Mouse (Mus musculus) lung, adult 2 months (tissue): ENCODE results near the gene Nudt2. TPM values are rescaled to one million over a fixed set of nuclear protein-coding genes. Genes with fewer than 3 reads are reported as not detected.

Source experiments
- DNase-seq: peaks from one replicate; pipeline ENCODE4 v3.0.0; 2022
- H3K4me1 ChIP-seq: fragments of 200-500 bp; 2 replicates; pipeline ENCODE4 v1.6.1; 2011; ENCODE audit warnings: low read length; ENCODE audit not compliant: control insufficient read depth, insufficient read depth
- H3K4me3 ChIP-seq: fragments of 200-500 bp; replicated peaks from 2 replicates; pipeline ENCODE3; 2011; ENCODE audit warnings: low read depth, mild to moderate bottlenecking, control low read depth, low read length; ENCODE audit errors: extremely low read depth
- CTCF ChIP-seq: fragments of 200-500 bp; IDR thresholded peaks from 2 replicates; pipeline ENCODE4 v1.5.1; 2011; ENCODE audit warnings: mild to moderate bottlenecking, low read length, control low read depth; ENCODE audit not compliant: insufficient read depth
- POLR2A ChIP-seq: fragments of 200-500 bp; IDR thresholded peaks from 2 replicates; pipeline ENCODE4 v1.6.1; 2011; ENCODE audit warnings: low read depth, mild to moderate bottlenecking, control low read depth, low read length, borderline replicate concordance; ENCODE audit errors: extremely low read depth
- whole genome bisulfite sequencing: fragments of 180-500 bp; shearing (Covaris S2); methylation state at CpG from one replicate; pipeline ENCODE4 v1.1.7; 2018; 5-methylcytosine and 5-hydroxymethylcytosine counted together
- polyA plus RNA-seq: library from polyadenylated mRNA; depleted of rRNA; stranded (reverse); fragments of >200 nt; gene quantifications from 2 replicates; pipeline ENCODE4 v1.2.3, GENCODE M21; 2012

Gene Nudt2
- polyA plus RNA-seq, 1 experiment = 11.7 TPM

DNA sequence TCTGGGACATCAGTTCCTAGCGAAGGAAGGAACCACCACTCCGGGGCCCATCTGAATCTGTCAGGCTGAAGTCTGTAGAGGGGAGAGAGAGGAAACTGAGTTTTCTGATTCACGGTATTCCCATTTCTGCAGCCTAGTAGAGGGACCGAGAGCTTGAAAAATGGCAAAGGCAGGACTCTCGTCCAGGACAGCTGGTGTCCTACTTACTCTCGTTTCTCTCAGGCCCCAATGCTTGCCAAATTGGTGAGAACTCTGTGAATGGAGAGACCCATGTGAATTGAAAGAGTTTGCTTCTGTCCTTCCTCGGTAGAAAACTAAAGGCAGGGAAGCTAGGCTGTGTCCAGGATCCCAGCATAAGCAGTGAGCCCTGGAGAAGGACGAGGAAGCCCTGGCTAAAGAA is 34.7 kb downstream of the Nudt2 start:
- peaks cover 5% of the 10 kb centered on the region for H3K4me1 ChIP-seq
- no peak for TF ChIP-seq POLR2A
- no peak for TF ChIP-seq CTCF
- no peak overlapping the region for H3K4me3 ChIP-seq
- WGBS = 71% methylated on average over 8 of the region's 8 CpGs
- no peak for DNase-seq

DNA sequence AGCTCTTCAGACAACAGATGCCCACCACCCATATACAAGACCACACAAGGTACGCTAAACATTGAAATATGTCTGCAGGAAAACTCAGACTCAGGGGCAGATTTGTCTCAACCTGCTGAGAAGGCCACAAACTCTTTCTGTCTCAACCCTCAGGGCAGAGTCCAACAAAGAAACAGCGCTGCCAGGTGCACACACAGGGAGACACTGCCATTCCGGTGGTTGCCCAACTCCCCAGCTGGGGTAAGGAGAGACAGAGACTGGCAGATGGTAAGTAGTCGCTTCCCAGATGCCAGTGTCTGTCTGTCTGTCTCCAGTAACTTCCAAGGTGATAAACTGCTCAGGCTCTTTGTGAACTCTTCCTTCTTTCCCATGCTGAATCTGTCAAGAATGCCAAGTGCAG is 35.8 kb downstream of the Nudt2 start:
- TF ChIP-seq CTCF (no peak), POLR2A (no peak)
- Histone ChIP-seq H3K4me1 (peaks cover 5% of the 10 kb centered on the region), H3K4me3 (no peak overlapping the region)
- 76% methylated on average over 4 of the region's 4 CpGs for WGBS
- no peak for DNase-seq

DNA sequence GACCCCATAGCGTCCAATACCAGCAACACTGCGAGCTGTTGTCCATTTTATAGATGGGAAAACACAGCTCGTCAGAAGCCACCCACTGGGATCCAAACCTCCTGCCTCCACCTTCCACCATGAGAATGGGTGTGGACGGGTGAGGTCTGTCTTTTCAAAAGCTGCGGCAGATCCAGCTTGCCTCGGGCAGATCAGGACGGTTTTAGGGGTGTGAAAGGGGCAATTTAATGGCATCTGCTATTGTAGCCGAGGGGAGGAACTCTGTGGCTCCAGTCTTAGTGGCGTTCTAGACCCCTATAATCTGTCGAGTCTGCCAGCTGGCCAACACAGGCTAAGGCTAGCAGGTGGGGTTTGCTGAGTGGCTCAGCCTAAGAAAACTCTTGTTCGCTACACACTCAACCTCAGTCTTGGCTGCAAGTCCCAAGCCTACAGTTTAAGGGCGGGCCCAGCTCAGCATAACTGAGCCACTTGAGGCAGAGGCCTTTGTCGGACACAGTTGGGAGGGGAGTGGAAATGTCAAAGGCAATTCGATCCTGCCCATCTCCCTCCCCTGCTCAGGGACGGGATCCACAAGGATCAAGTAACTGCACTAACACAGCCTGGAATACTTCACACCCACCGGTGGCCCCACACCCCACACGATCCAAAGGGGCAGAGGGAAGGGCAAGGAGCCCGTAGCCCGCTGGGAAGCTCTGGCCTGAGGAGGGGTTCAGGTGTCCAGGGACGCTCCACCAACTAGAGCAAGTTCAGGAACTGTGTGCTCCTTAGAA is 37.4 kb downstream of the Nudt2 start:
- TF ChIP-seq POLR2A (peak; percentile 14; the same call in 1 of the 2 replicates), CTCF (no peak)
- peak overlapping the region; percentile 62 for H3K4me3 ChIP-seq
- WGBS = 17% methylated on average over 20 of the region's 20 CpGs
- peaks cover 10% of the 10 kb centered on the region; the same call in 1 of the 2 replicates for H3K4me1 ChIP-seq
- DNase-seq = no peak

DNA sequence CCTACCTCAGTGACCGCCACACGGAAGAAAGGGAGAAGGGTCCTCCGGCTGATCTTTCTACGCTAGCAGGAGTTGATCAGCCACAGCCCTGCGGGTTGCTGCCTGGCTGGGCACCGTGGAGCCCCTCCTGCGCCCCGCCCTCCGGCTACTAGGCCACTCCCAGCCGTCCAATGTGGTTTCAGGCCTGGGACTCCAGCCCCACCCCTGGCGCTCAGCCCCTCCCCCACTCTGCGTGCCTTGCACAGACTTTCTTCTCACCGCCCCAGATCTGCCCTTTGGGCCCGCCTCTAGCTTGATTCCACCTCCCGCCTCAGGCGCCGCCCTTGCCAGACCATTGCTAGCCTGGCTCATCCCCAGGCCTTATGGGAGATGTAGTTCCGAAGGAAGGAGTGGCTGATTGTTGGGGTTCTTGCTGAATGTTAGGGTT is 38.0 kb downstream of the Nudt2 start, which contains the start of gene AI464131:
Gene AI464131 (minus strand): TSS at position 91 of the 427 bp plus-strand sequence.
- peak; percentile 96 for DNase-seq
- Histone ChIP-seq H3K4me3 (peak within 1 kb of the TSS; percentile 62), H3K4me1 (peaks cover 9% of the 10 kb centered on the region; the same call in 1 of the 2 replicates)
- peak; percentile 64; the same call in 1 of the 2 replicates for TF ChIP-seq POLR2A
- no peak for TF ChIP-seq CTCF
- WGBS = under 1% methylated on average over 18 of the region's 18 CpGs

DNA sequence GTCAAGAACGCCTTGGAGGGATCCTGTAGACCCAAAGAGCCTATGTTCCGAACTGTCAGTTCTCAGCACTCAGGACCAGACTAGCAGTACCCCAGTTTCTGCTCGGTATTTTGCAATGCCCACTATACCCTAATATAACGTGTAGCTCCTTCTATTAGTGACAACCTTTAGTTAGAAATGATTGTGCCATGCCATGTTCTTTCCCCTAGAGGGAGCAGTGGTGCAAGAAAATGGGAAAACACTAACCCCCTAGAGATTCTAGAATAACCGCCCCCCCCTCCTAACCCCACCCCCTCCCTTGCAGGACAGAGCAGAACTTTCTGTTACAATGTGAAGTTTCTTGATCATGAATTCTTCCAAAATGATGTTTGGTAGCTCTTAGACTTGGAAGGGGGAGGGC is 39.4 kb downstream of the Nudt2 start:
- no peak for TF ChIP-seq POLR2A
- no peak for TF ChIP-seq CTCF
- H3K4me3 ChIP-seq = no peak overlapping the region
- 73% methylated on average over 5 of the region's 5 CpGs for WGBS
- peaks cover 9% of the 10 kb centered on the region; the same call in 1 of the 2 replicates for H3K4me1 ChIP-seq
- DNase-seq = no peak

DNA sequence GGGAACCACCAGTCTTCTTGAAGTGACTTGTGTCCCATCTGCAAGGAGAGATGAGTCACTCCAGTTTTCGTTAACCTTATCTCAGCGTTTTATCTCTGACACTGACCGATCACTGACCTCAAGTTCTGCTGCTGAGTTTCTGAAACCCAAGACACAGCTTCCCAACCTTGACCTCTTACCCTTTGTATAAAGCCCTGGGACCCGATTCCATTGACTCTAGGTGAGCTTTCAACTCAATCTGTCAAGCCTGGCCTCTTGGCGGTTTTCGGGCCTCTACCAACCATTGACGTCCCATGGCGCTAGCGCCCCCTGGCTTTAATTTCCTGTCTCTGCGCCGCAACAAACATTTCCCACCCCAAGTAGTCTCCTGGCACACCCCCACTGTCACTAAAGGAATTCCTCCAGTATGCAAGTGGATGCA is 40.2 kb downstream of the Nudt2 start:
- DNase-seq = peak; percentile 35
- 53% methylated on average over 11 of the region's 11 CpGs for WGBS
- Histone ChIP-seq H3K4me3 (no peak overlapping the region), H3K4me1 (peaks cover 9% of the 10 kb centered on the region; the same call in 1 of the 2 replicates)
- TF ChIP-seq POLR2A (no peak), CTCF (peak; percentile 12; the same call in 1 of the 2 replicates)

DNA sequence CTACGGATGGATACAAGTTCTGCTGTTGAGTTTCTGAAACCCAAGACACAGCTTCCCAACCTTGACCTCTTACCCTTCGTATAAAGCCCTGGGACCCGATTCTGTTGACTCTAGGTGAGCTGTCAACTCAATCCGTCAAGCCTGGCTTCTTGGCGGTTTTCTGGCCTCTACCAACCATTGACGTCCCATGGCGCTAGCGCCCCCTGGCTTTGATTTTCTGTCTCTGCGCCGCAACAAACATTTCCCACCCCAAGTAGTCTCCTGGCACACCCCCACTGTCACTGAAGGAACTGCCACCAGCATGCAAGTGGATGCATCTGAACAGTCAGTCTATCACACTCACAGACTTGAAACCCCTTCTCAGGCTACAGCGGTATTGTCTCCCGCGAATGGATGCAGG is 41.2 kb downstream of the Nudt2 start:
- TF ChIP-seq CTCF = peak; percentile 43; the same call in 1 of the 2 replicates
- no peak for TF ChIP-seq POLR2A
- Histone ChIP-seq H3K4me1 (peaks cover 9% of the 10 kb centered on the region; the same call in 1 of the 2 replicates), H3K4me3 (no peak overlapping the region)
- 16% methylated on average over 13 of the region's 13 CpGs for WGBS
- DNase-seq = peak; percentile 65

DNA sequence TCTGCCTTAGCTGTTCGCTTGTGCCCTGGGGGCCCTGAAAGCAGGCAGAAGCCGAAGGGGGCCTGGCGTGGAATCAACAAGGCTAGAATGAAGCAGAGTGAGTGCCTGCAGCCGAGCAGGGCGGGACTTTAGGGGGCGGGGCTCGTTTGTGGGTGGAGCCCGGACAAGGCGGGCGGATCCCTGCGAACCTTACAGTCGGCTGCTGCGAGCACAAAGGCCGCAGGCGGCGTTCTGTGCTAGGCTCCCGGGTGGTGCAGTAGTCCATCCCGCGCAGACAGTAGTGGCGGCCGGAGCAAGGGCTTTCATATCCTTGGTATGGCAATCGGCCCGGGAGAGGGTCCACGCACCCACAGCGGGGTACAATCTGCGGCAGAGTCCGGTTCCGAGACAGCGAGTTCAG is 42.0 kb downstream of the Nudt2 start:
- under 1% methylated on average over 29 of the region's 29 CpGs for WGBS
- DNase-seq = peak; percentile 88
- TF ChIP-seq CTCF = no peak
- TF ChIP-seq POLR2A = peak; percentile 32; the same call in 1 of the 2 replicates
- Histone ChIP-seq H3K4me3 (peak overlapping the region; percentile 46), H3K4me1 (peaks cover 9% of the 10 kb centered on the region; the same call in 1 of the 2 replicates)

DNA sequence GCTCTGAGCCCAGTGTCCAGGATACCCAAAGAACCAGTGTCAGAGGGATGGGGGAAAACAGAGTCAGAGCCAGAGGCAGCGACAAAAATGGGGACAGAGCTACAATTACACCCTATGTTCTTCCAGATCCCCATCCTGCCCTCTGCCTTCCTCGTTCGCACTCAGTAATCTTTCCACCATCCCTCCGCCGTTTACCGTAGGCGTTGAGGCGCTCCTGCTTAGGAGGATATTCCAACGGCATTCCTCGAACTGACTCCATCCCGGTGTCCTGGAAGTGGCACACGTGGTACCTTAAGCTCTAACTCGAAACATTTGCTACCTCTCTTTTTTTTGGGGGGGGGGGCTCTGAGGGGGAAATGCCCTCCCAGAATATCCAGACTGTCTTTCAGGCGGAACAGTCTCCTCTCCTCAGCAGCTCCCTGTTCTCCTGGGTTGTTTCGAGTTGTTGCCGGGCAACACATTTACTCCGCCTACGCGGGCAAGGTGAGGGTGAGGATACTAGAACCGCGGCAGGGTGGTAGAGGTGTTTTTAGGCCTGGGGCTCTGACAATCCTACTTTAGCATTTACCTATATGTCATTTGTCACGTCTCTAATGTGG is 42.5 kb downstream of the Nudt2 start:
- 19% methylated on average over 22 of the region's 22 CpGs for WGBS
- Histone ChIP-seq H3K4me3 (peak overlapping the region; percentile 46), H3K4me1 (peaks cover 9% of the 10 kb centered on the region; the same call in 1 of the 2 replicates)
- no peak for DNase-seq
- TF ChIP-seq CTCF = no peak
- no peak; the same call in 1 of the 2 replicates for TF ChIP-seq POLR2A

DNA sequence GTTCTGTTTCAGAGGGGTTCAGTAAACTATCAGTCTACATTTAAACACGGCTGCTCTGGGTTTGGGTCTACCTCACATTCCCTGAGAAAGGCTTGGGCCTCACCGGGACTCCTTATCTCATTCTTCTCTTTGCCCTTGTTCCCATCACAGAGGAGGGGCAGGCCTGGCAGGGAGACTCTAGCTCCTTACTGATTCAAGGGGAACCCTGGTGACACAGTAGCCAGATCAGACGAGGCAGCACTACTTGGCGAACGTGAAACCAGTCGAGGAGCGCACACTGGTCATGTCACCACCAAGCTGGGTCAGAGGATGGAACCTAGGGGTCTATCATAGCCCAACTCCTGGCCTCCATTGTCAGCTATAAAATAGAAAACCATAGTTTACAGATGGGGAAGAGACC is 43.0 kb downstream of the Nudt2 start:
- TF ChIP-seq POLR2A = no peak
- TF ChIP-seq CTCF = no peak
- H3K4me1 ChIP-seq = peaks cover 9% of the 10 kb centered on the region; the same call in 1 of the 2 replicates
- DNase-seq = no peak
- 66% methylated on average over 7 of the region's 7 CpGs for WGBS
- no peak overlapping the region for H3K4me3 ChIP-seq
